Mouse (Mus musculus): Measurements from ENCODE around the gene Det1. TPM values are rescaled to one million over a fixed set of nuclear protein-coding genes. Genes with fewer than 3 reads are reported as not detected.
A peak's percentile ranks its signal among the peaks of the same experiment; 100 is the strongest.

The Det1 gene
- polyA plus RNA-seq, 1 experiment from 2014 or later, result 13.9 TPM

- ATAC-seq (replicated peaks; ENCODE audit: low FRiP score, low read depth), result no peak
- DNase-seq (ENCODE audit: low spot score), result no peak
- no peaks in the 10 kb centered on the region for H3K36me3 ChIP-seq (ENCODE audit: insufficient read depth, low read length)
- H3K27me3 ChIP-seq (ENCODE audit: insufficient read depth, low read length), result no peaks in the 10 kb centered on the region
- TF ChIP-seq CTCF (IDR thresholded peaks at IDR 0.05; ENCODE audit: low read depth), result no peak
- H3K4me3 ChIP-seq (replicated peaks; ENCODE audit: low read depth, low read length), result no peak overlapping the region
- no peak overlapping the region for H3K27ac ChIP-seq
- no peak overlapping the region for H3K4me2 ChIP-seq (ENCODE audit: low read length)
- H3K4me1 ChIP-seq (replicated peaks; ENCODE audit: insufficient read depth, low read length), result no peaks in the 10 kb centered on the region
- WGBS, result 62% methylated on average over 7 of the region's 7 CpGs
- no peaks in the 10 kb centered on the region for H3K9me3 ChIP-seq (replicated peaks; ENCODE audit: low read length)
- no peak overlapping the region for H3K9ac ChIP-seq (ENCODE audit: low read depth, low read length)
These were observed 16.9 kb upstream of the Det1 start for GRCm38 (mm10) chr7:78863796-78864445.

DNA sequence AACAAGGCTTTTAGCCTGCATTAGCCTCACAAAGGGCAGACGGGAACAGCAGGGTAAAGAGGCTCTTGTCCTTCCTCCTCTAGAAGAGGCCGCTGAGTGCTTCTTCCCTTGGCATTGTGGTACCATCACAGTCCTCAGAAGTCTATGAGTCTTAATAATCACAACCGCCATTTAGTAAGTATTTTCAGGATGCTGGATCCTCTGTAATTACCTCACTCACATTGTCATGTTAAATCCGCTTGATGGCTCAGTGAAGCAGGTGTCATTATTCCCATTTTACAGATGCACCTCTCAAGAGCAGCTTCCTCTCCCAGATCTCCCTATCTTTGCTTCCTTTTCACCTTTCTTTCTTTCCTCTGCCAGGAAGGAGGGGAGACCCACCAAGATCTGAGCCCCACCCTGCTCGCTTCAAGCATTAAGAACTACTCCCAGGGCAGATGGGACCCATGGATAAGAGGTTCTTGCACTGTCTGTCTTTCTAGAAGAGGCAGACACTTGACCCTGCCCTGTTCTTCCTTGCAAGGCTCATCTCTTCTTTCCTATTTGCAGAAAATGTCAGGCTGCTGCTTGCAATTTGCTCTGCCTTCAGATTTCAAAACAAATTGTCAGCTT, 8.1 kb upstream of the Det1 start:
- Histone ChIP-seq H3K9ac (ENCODE audit: low read depth, low read length) (no peak overlapping the region), H3K27me3 (ENCODE audit: insufficient read depth, low read length) (no peaks in the 10 kb centered on the region), H3K27ac (no peak overlapping the region), H3K36me3 (ENCODE audit: insufficient read depth, low read length) (no peaks in the 10 kb centered on the region), H3K4me3 (replicated peaks; ENCODE audit: low read depth, low read length) (no peak overlapping the region), H3K4me2 (ENCODE audit: low read length) (no peak overlapping the region), H3K4me1 (replicated peaks; ENCODE audit: insufficient read depth, low read length) (no peaks in the 10 kb centered on the region), H3K9me3 (replicated peaks; ENCODE audit: low read length) (no peaks in the 10 kb centered on the region)
- ATAC-seq (replicated peaks; ENCODE audit: low FRiP score, low read depth), result no peak
- DNase-seq (ENCODE audit: low spot score), result no peak
- WGBS, result 59% methylated on average over 5 of the region's 5 CpGs
- no peak for TF ChIP-seq CTCF (IDR thresholded peaks at IDR 0.05; ENCODE audit: low read depth)

GRCm38 (mm10) chr7:78854051-78854450, 7.0 kb upstream of the Det1 start:
- H3K9me3 ChIP-seq (replicated peaks; ENCODE audit: low read length), result no peaks in the 10 kb centered on the region
- H3K4me1 ChIP-seq (replicated peaks; ENCODE audit: insufficient read depth, low read length), result no peaks in the 10 kb centered on the region
- H3K4me3 ChIP-seq (replicated peaks; ENCODE audit: low read depth, low read length), result no peak overlapping the region
- no peaks in the 10 kb centered on the region for H3K27me3 ChIP-seq (ENCODE audit: insufficient read depth, low read length)
- DNase-seq (ENCODE audit: low spot score), result no peak
- no peak overlapping the region for H3K27ac ChIP-seq
- TF ChIP-seq CTCF (IDR thresholded peaks at IDR 0.05; ENCODE audit: low read depth), result no peak
- no peak overlapping the region for H3K9ac ChIP-seq (ENCODE audit: low read depth, low read length)
- no peak for ATAC-seq (replicated peaks; ENCODE audit: low FRiP score, low read depth)
- no peak overlapping the region for H3K4me2 ChIP-seq (ENCODE audit: low read length)
- WGBS, result 65% methylated on average over 4 of the region's 4 CpGs
- H3K36me3 ChIP-seq (ENCODE audit: insufficient read depth, low read length), result no peaks in the 10 kb centered on the region

DNA sequence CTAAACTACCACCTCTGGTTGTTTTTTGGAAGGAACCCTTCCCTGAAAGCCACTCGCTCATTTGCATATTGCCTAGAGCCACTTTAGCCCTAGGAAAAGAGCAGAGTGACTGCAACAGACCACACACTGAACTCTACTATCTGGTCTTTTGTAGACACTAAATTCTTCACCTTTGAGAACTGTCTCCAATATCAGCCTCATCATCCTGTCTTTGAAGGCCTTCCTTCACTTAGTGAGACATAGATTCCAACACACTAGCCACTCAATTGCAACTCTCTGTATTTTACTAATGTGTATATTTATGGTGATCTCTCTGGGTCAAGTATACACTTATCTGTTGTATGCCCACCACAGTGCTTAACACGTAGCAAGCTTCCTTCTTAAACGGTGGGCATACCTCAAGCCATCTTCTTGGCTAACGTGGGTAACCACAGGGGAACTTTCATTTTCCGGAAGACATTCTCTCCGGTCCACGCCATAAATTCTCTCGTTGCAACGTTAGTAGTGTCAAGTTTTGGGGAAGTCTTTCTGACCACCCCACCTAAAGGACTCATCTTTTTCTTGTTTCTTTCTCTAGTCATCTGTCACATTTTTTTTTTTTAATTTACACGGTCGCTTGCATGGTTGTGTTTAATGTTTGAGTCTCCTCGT, 872 bp downstream of the Det1 start:
- DNase-seq (ENCODE audit: low spot score), result peak; percentile 12
- Histone ChIP-seq H3K4me2 (ENCODE audit: low read length) (peak overlapping the region; percentile 75), H3K9ac (ENCODE audit: low read depth, low read length) (peak overlapping the region; percentile 91), H3K27me3 (ENCODE audit: insufficient read depth, low read length) (no peaks in the 10 kb centered on the region), H3K27ac (peak overlapping the region; percentile 81), H3K9me3 (replicated peaks; ENCODE audit: low read length) (no peaks in the 10 kb centered on the region), H3K4me1 (replicated peaks; ENCODE audit: insufficient read depth, low read length) (no peaks in the 10 kb centered on the region), H3K36me3 (ENCODE audit: insufficient read depth, low read length) (0 out of 2 replicates have a peak, but pooled peaks cover 20% of the 10 kb centered on the region), H3K4me3 (replicated peaks; ENCODE audit: low read depth, low read length) (peak overlapping the region; percentile 89)
- no peak for ATAC-seq (replicated peaks; ENCODE audit: low FRiP score, low read depth)
- no peak for TF ChIP-seq CTCF (IDR thresholded peaks at IDR 0.05; ENCODE audit: low read depth)
- WGBS, result 35% methylated on average over 12 of the region's 12 CpGs

- no peaks in the 10 kb centered on the region for H3K4me1 ChIP-seq (replicated peaks; ENCODE audit: insufficient read depth, low read length)
- H3K27ac ChIP-seq, result no peak overlapping the region
- no peaks in the 10 kb centered on the region for H3K9me3 ChIP-seq (replicated peaks; ENCODE audit: low read length)
- no peak overlapping the region for H3K4me2 ChIP-seq (ENCODE audit: low read length)
- no peak for TF ChIP-seq CTCF (IDR thresholded peaks at IDR 0.05; ENCODE audit: low read depth)
- H3K4me3 ChIP-seq (replicated peaks; ENCODE audit: low read depth, low read length), result no peak overlapping the region
- H3K36me3 ChIP-seq (ENCODE audit: insufficient read depth, low read length), result peaks cover 45% of the 10 kb centered on the region
- H3K9ac ChIP-seq (ENCODE audit: low read depth, low read length), result no peak overlapping the region
- no peaks in the 10 kb centered on the region for H3K27me3 ChIP-seq (ENCODE audit: insufficient read depth, low read length)
- no peak for ATAC-seq (replicated peaks; ENCODE audit: low FRiP score, low read depth)
- DNase-seq (ENCODE audit: low spot score), result no peak
- 76% methylated on average over 5 of the region's 5 CpGs for WGBS
These were observed 5.5 kb downstream of the Det1 start for GRCm38 (mm10) chr7:78841601-78842000.

DNA sequence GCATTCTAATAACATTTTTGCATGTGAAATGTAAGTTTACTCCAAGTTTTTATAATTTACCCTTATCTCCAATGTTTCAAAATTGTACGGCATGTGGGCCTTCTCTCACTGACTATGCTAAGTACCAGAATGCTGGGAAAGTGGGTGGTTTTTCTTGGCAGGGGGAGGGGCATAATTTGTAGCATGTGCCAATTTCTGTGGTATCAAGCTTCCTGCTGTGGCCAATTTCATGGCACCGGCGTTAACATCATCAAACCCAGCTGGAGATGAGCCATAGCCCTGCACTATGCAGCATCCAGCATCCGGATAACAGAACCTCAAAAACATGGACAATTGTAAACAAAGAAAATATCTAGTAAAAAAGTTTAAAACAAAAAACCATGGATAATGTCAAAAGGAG, 9.8 kb downstream of the Det1 start:
- H3K4me1 ChIP-seq (replicated peaks; ENCODE audit: insufficient read depth, low read length), result no peaks in the 10 kb centered on the region
- no peak overlapping the region for H3K4me2 ChIP-seq (ENCODE audit: low read length)
- H3K27ac ChIP-seq, result no peak overlapping the region
- H3K4me3 ChIP-seq (replicated peaks; ENCODE audit: low read depth, low read length), result no peak overlapping the region
- H3K27me3 ChIP-seq (ENCODE audit: insufficient read depth, low read length), result no peaks in the 10 kb centered on the region
- 91% methylated on average over 4 of the region's 4 CpGs for WGBS
- no peak for TF ChIP-seq CTCF (IDR thresholded peaks at IDR 0.05; ENCODE audit: low read depth)
- no peak overlapping the region for H3K9ac ChIP-seq (ENCODE audit: low read depth, low read length)
- no peaks in the 10 kb centered on the region for H3K9me3 ChIP-seq (replicated peaks; ENCODE audit: low read length)
- ATAC-seq (replicated peaks; ENCODE audit: low FRiP score, low read depth) (no peak), DNase-seq (ENCODE audit: low spot score) (no peak)
- H3K36me3 ChIP-seq (ENCODE audit: insufficient read depth, low read length), result peaks cover 42% of the 10 kb centered on the region
